Mouse (Mus musculus): ENCODE data around the gene B020031M17Rik. TPM values are rescaled to one million over a fixed set of nuclear protein-coding genes. Genes with fewer than 3 reads are reported as not detected.
"Not testable (repeated sequence)": the region's sequence is repeated elsewhere in the genome, so short reads cannot be mapped to it uniquely, and the experiment has no call there.

The B020031M17Rik gene
- polyA plus RNA-seq (2012; rRNA removed), result not detected in 2 replicates

DNA sequence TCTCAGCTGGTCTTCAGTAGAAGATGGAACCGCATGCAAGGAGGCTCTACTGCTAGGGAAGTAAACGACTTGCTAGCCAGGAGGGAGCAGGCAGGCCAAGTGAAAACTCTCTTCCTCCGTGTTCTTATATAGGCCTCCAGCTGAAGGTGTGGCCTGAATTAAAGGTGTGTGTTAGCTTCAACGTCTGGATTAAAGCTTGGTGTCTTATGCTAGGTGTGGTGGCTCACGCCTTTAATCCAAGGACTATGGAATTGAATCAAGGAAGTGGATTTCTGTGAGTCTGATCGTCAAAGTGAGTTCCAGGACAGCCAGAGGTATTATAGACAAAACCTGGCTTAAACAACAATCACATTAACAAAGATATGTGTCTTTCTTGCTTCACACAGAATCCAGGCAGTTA lies at the start of gene B020031M17Rik:
B020031M17Rik (minus strand) TSS at position 101 of the 400 bp plus-strand sequence.
- H3K4me1 ChIP-seq (ENCODE audit: control insufficient read depth, insufficient read depth, low read length); H3K27ac ChIP-seq (ENCODE audit: insufficient read depth, low read length); H3K4me3 ChIP-seq (ENCODE audit: insufficient read depth, low read length): not testable (repeated sequence)

DNA sequence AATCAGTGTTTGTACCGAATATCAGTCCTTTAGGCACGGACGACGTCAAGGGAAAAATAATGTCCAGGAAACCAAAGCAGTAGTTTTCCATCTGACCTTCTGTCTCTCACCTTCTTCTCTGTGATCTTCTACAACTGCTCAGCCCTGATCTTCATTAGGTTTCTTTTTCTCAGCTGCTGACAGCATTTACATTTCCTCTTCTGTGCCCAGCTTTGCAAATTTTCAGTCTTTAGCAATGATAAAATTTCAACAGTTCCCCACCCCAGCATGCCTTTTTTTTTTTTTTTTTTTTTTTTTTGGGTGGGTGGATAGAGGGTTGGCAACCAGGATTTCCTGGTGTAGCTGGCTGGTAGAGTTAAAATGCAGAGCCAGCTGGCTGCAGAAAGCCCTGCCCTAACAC lies 48.6 kb upstream of the B020031M17Rik start:
- not testable (repeated sequence) for H3K4me3 ChIP-seq (ENCODE audit: insufficient read depth, low read length); H3K27ac ChIP-seq (ENCODE audit: insufficient read depth, low read length); H3K4me1 ChIP-seq (ENCODE audit: control insufficient read depth, insufficient read depth, low read length)

DNA sequence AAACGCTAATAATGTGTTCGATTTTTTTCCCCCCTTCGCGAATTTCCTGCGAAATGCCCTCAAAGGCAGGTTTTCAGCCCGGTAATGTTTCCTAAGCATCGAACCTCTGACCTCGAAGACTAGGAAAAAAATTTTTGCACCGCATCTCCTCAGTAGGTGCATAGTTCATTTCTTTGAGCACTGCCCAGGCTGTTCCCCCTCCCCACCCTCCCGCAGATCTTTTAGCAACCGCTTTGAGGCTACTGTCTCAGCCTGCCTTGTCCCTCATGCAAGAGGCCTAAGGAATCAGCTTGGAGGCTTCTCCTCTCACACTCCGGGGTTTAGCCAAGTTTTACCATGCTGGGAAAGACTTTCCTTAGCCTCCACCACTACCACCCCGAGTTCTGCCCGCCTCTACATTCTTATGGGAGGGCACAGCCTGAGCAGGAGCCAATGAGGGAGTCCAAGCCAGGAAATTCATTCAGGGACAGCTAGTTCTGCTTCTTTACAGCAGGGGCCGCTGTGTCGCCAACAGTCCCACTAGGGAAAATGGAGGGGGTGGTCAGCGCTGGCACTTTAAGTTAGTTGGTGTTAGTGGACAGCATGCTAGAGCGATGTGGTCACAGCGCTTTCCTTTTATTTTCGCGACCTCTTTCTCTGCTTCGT lies 48.0 kb upstream of the B020031M17Rik start:
- H3K4me3 ChIP-seq (ENCODE audit: insufficient read depth, low read length); H3K27ac ChIP-seq (ENCODE audit: insufficient read depth, low read length); H3K4me1 ChIP-seq (ENCODE audit: control insufficient read depth, insufficient read depth, low read length): not testable (repeated sequence)

DNA sequence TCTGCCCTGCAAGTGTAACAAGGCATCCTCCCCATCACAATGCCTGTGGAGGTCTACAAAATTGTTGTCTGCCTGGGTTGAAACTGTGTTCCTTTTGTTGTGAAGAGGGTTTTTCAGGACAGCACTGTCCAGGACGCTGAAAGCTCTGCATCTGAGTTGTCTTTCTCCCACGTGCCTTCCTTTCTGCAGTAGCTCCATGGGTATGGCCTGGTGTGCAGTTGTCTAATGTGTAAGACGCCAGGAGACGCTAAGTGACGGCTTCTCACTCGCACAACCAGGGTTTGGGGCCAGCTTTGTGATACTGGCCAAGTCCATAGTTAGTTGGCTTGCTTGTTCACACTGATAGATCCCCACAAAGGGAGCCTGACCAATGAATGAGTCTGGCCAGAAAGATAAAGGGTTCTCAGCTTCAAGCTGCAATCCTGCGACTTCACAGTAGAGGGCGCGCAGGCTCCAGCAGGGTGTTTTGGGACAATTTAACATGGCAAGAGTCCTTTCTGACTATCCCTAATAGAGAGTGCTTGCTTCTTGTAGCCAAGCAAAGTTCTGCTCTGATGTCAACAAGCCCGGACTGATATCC lies 41.4 kb upstream of the B020031M17Rik start:
- H3K4me1 ChIP-seq (ENCODE audit: control insufficient read depth, insufficient read depth, low read length); H3K27ac ChIP-seq (ENCODE audit: insufficient read depth, low read length); H3K4me3 ChIP-seq (ENCODE audit: insufficient read depth, low read length): not testable (repeated sequence)

DNA sequence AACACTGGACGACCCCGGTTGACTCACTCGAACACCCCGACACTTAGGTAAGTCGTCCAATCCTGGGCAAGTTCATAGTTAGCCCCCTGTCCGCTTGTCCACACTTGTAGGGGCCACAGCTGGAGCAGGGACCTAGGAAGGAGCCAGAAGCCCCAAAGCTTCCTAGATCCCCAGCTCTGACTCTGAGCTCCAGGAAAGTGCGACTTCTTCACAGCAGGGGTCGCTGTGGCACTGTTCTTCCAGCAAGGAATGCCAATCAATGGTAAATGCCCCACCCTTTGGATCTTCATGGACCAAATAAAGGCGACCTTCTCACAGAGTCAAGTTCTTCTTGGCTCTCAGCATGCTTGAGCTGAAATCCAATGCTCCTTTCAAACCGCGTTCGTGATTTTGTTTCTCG lies 40.7 kb upstream of the B020031M17Rik start:
- H3K4me3 ChIP-seq (ENCODE audit: insufficient read depth, low read length); H3K4me1 ChIP-seq (ENCODE audit: control insufficient read depth, insufficient read depth, low read length); H3K27ac ChIP-seq (ENCODE audit: insufficient read depth, low read length): not testable (repeated sequence)

DNA sequence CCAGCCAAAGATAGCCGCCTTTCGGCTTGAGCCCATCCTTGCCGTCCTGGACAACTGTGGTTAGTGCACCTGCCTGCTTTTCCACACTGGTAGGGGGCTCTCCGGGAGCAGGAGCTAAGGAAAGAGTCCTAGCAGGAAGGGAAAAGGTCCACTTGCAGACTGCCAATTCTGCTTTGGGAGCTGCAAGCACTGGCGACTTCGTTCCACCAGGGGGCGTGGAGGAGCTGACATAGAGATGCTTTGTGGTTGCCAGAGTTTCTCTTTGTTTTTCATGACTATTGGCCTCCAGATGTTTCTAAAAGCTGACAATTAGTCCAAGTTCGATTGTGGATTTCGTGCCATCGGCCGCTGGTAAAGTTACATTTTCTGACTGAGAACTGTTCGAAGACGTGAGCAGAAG lies 18.6 kb upstream of the B020031M17Rik start:
- H3K4me1 ChIP-seq (ENCODE audit: control insufficient read depth, insufficient read depth, low read length); H3K4me3 ChIP-seq (ENCODE audit: insufficient read depth, low read length); H3K27ac ChIP-seq (ENCODE audit: insufficient read depth, low read length): not testable (repeated sequence)

DNA sequence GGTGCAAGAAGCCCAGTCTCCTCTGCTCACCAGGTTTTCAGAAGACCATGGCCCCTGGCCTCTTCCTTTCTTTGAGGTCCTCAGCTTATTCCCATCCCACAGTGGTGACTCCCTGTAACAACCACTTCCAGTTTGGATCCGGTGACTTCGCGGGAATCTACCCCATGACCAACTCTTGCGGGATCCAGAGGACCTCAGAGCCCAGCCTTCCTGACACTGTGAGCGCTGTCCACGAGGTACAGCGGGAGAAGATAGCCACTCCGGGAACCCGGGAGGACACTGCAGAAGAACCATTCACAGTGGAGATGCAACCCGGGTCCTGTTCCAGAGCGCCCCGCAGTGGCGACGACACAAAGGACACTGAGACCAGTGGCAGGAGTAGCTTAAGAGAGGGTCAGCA lies 17.6 kb upstream of the B020031M17Rik start:
- not testable (repeated sequence) for H3K4me3 ChIP-seq (ENCODE audit: insufficient read depth, low read length); H3K27ac ChIP-seq (ENCODE audit: insufficient read depth, low read length); H3K4me1 ChIP-seq (ENCODE audit: control insufficient read depth, insufficient read depth, low read length)

DNA sequence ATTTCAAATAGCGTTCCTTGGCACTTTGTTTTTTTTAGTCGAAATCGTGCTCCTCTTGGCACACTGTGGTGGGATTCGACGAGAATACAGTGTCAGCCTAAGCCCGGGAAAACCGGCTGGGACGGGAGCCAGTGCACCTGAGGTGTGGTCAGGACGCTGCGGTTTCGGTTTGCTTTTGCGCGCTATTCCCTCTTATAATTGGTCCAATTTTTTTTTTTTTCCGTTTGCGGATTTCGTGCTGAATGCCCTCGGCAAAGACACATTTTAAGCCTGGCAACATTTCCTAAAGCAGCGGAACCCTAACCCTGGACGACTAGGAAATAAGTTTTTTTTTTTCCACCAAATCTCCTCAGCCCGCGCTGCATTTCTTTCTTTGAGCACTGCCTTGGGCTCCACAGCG lies 15.4 kb upstream of the B020031M17Rik start:
- H3K4me1 ChIP-seq (ENCODE audit: control insufficient read depth, insufficient read depth, low read length); H3K27ac ChIP-seq (ENCODE audit: insufficient read depth, low read length); H3K4me3 ChIP-seq (ENCODE audit: insufficient read depth, low read length): not testable (repeated sequence)

DNA sequence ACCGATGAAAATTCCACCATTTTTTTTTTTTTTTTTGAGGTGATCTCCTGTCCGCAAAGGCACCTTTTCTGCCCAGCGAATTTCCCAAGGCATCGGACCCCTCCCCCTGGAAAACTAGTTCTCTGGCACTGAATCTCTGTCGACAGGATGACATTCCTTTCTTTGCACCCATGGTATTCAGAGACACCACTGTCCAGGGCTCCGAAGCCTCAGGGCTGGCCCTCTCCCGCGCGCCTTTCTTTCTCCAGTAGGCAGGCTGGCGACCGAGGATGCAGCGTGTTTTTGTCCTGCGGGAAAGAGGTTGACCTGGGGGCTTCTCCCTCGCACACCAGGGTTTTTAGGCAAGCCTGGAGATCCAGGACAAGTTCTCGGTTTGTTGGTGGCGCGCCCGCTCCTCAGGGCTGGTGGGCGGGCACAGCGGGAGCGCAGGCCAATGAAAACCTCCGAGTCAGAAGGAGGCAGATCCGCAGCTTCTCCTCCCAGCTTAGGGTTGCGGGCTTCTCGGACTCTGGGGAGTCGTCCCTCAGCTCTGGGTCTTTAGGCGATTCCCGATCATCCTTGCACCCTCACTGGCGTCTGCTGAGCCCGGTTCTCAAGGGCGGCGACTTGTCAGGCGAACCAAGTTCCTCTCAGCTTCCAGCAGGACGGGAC lies 14.8 kb upstream of the B020031M17Rik start:
- H3K4me3 ChIP-seq (ENCODE audit: insufficient read depth, low read length); H3K4me1 ChIP-seq (ENCODE audit: control insufficient read depth, insufficient read depth, low read length); H3K27ac ChIP-seq (ENCODE audit: insufficient read depth, low read length): not testable (repeated sequence)

DNA sequence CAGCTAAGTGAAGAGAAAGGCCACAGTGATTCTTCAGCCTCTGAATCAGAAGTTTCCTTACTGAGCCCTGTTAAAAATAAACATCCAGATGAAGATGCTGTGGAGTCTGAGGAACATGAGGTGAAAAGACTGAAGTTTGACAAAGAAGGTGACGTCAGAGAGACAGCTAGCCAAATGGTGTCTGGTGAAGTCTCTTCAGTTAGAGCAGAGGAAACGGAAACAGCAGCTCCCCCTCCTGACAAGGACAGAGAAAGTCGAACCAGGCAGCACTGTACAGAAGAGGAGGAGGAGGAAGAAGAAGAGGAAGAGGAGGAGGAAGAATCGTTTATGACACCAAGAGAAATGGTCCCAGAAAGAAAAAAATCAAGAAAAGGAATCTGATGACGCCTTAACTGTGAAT lies 12.2 kb upstream of the B020031M17Rik start:
- H3K4me1 ChIP-seq (ENCODE audit: control insufficient read depth, insufficient read depth, low read length); H3K4me3 ChIP-seq (ENCODE audit: insufficient read depth, low read length); H3K27ac ChIP-seq (ENCODE audit: insufficient read depth, low read length): not testable (repeated sequence)

DNA sequence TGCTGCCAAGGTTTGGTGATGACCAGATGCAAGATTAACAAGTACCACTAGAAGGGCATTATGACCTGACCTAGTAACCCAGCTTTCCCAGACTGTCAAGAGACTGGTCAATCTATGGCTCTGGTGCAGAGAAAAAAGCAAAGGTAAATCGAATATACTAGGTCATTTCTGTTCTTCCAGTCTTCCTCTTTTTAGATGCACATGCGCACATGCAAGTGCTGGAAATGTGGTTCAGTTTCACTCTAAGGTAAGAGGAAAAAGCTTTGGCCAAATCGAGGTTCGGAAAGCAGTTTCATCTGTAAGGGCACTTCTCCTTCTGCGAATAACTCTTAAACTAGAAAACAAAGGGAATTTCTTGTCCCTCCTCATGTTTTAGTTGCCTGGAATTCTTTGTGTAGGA lies 5.0 kb upstream of the B020031M17Rik start:
- H3K4me1 ChIP-seq (ENCODE audit: control insufficient read depth, insufficient read depth, low read length); H3K27ac ChIP-seq (ENCODE audit: insufficient read depth, low read length); H3K4me3 ChIP-seq (ENCODE audit: insufficient read depth, low read length): not testable (repeated sequence)

DNA sequence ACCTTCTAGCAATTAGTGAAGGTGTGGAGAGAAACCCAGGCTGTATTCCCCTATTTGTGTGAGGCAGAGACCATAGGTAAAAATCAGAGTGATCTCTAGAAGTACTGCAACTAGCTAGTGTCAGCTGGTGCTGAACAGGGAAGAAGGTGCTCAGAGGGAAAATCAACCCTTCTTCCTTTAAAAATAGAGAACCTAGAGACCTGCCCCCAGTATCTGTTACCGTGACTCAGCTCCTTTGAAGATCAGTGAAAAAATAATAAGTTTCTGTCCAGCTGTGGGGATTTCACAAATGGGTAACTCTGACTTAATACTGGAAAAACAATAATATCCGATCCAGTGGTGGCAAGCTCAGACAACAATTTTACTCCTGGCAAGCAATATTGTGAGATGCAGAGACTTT lies 4.5 kb upstream of the B020031M17Rik start:
- not testable (repeated sequence) for H3K4me1 ChIP-seq (ENCODE audit: control insufficient read depth, insufficient read depth, low read length); H3K27ac ChIP-seq (ENCODE audit: insufficient read depth, low read length); H3K4me3 ChIP-seq (ENCODE audit: insufficient read depth, low read length)

DNA sequence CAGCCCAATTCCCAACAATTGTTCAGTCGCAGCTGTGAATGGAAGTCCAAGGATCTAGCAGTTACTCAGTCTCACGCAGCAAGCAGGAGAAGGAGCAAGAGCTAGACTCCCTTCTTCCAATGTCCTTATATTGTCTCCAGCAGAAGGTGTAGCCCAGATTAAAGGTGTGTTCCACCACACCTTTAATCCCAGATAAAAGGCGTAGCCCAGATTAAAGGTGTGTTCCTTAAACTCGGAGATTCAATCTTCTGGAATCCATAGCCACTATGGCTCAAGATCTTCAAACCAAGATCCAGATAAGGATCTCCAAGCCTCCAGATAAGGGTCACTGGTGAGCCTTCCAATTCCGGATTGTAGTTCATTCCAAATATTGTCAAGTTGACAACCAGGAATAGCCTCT lies 21.4 kb downstream of the B020031M17Rik start, which contains the start of gene Gm21761:
Gm21761 (minus strand) TSS at position 101 of the 400 bp plus-strand sequence.
- H3K4me3 ChIP-seq (ENCODE audit: insufficient read depth, low read length); H3K4me1 ChIP-seq (ENCODE audit: control insufficient read depth, insufficient read depth, low read length); H3K27ac ChIP-seq (ENCODE audit: insufficient read depth, low read length): not testable (repeated sequence)

DNA sequence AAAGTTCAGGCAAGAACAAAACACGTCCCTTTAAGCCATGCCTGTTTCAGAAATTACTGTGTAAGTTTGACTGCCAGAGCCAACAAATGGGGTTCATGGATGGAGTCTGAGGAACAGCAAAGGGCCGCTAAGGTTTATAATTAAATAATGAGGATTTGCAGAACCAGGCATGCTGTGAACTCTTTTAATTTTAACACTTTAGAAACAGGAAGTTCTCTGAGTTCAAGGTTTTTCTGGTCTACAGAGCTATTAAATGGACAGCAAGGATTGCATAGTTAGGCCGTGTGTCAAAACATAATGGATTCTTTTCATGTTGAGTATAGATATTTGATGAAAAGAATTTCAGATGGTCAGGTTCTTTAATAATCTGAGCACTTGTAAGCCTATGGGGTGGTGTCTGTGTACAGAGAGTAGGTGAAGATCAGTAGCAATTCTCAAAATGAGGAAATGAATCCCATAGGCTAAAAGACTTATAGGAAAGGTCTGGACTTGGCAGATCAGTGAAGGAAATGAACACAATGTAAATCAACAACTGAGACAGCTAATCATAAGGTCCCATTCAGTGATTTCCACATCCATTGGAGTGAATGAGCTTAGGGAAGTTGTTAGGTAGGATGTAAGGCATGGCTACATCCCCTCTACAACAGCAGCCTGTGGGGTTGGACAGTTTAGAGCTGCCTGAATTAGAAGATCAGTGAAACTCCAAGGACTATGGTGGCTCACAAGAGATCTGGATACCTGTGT lies 25.8 kb downstream of the B020031M17Rik start:
- H3K4me1 ChIP-seq (ENCODE audit: control insufficient read depth, insufficient read depth, low read length); H3K4me3 ChIP-seq (ENCODE audit: insufficient read depth, low read length); H3K27ac ChIP-seq (ENCODE audit: insufficient read depth, low read length): not testable (repeated sequence)

DNA sequence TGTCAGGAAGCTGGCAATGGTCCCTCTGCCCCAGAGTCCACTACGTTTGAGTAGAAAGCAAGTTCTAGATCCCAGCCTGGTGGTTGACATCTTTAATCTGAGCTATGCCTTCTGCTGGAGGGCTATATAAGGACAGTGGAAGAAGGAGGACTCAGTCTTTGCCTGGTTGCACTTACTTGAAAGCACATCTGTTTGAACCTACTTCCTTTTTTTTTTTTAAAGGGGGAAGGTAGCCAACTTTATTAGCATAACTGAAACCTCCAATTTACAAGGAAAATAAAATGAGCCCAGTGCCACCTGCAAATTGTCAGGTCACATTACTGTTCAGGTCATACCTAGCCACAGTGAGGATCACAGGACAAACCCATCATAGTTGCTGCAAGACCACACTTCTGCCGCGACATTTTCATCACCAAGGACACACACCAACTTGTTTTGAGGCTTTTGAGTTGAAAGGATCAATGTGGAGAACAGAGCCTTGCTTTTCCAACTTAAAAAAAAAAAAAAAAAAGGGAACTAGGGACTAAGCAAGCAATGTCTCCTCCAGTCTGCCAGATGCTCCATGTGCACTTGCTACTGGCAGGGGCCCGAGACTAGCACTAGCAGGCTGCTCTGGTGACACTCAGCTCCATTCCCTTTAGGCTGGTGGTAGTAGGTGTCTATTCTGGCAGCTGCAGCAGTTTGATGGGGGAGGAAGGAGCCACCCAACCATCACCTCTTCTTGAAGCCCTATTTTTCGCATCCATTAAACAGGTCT lies 33.5 kb downstream of the B020031M17Rik start:
- H3K27ac ChIP-seq (ENCODE audit: insufficient read depth, low read length); H3K4me1 ChIP-seq (ENCODE audit: control insufficient read depth, insufficient read depth, low read length); H3K4me3 ChIP-seq (ENCODE audit: insufficient read depth, low read length): not testable (repeated sequence)

Measured in cortical plate, adult 2 months (tissue).